Comparison of ENCODE assay signal across 9 mouse cellular contexts in the genomic region with DNA sequence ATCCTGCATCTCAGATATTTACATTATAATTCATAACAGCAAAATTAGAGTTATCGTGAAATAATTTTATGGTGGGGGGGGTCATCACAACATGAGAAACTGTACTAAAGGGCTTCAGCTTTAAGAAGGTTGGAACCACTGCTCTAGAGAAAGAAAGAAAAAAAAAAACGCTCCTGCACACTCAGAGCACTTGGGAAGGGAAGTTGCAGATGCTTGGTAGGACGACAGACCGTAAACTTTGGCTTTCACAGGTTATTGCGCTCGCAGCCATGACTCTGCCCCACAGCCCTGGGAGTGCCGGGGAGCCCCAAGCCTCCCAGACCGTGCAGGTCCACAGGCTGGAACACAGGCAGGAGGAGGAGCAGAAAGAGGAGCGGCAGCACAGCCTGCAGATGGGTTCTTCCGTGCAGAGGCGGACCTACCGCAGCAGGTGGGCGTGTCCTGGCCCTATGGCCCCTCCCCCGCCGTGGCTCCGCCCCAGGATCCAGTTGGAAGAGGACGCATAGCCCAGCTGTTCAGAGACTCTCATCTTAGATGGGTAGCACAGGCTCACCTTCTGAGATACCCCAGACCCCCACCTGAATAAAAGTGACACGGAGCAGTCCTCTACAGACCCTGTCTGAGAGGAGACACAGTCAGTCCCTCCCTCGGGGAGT. TPM values are rescaled to one million over a fixed set of nuclear protein-coding genes. Genes with fewer than 3 reads are reported as not detected.
DNase-seq lines count a peak whose midpoint lies in the region; ATAC-seq and TF ChIP-seq lines count a peak whose summit lies in the region.
"Had no signal": no experiment of that assay in that cellular context is flagged by ENCODE, and none has a peak within 500 bp of the region (broad histone marks: within the 10 kb centered on the region; RNA-seq: fewer than 3 reads in every experiment).

No protein-coding gene starts in this region.

- 11% methylated on average over 19 of the region's 19 CpGs for WGBS in heart, embryonic 12.5 days
- 6% methylated on average over 19 of the region's 19 CpGs for WGBS in kidney, embryonic 15.5 days
- 7% methylated on average over 19 of the region's 19 CpGs for WGBS in liver, embryonic 16.5 days (ENCODE audit: insufficient replicate concordance)
- 6% methylated on average over 18 of the region's 19 CpGs for WGBS in stomach, postnatal 0 days

- TF ChIP-seq EP300 in stomach, postnatal 0 days (optimal IDR thresholded peaks at IDR 0.05), result no peak

- DNase-seq in cerebellum, postnatal 36 days, result peak; percentile 7 to 21
- DNase-seq in cerebellum, adult 18-20 months, result no peak
- DNase-seq in embryo, embryonic 9.5 days (ENCODE audit: extremely low spot score), result peak; percentile 79
- peak; percentile 73 for DNase-seq in neural tube, embryonic 10.5 days (ENCODE audit: extremely low spot score, low spot score)
- peak; percentile 91 for DNase-seq in stomach, postnatal 0 days (ENCODE audit: low spot score)

- no peaks in the 10 kb centered on the region for H3K9me3 ChIP-seq in heart, embryonic 12.5 days (replicated peaks)
- no peaks in the 10 kb centered on the region for H3K9me3 ChIP-seq in kidney, embryonic 15.5 days (replicated peaks)
- H3K9me3 ChIP-seq in liver, embryonic 16.5 days (replicated peaks; ENCODE audit: control insufficient read depth, low read length), result no peaks in the 10 kb centered on the region
- no peaks in the 10 kb centered on the region for H3K9me3 ChIP-seq in stomach, postnatal 0 days (ENCODE audit: control insufficient read depth, low read length)

- peak; percentile 48 for ATAC-seq in heart, embryonic 12.5 days (ENCODE audit: insufficient number of reproducible peaks, low FRiP score)
- ATAC-seq in kidney, embryonic 15.5 days (replicated peaks; ENCODE audit: low FRiP score), result peak; percentile 74
- peak; percentile 87 for ATAC-seq in liver, embryonic 16.5 days (ENCODE audit: low read depth)
- peak; percentile 93 for ATAC-seq in stomach, postnatal 0 days (ENCODE audit: low FRiP score, low TSS enrichment)

- H3K4me3 ChIP-seq in heart, embryonic 12.5 days, result peak overlapping the region; percentile 44
- peak overlapping the region; percentile 40 for H3K4me3 ChIP-seq in kidney, embryonic 15.5 days (replicated peaks)
- peak overlapping the region; percentile 38 for H3K4me3 ChIP-seq in liver, embryonic 16.5 days (ENCODE audit: low read depth, low read length)
- H3K4me3 ChIP-seq in stomach, postnatal 0 days (ENCODE audit: low read depth, low read length), result peak overlapping the region; percentile 23

- H3K9ac ChIP-seq in heart, embryonic 12.5 days, result peak overlapping the region; percentile 25; the same call in 1 of the 2 replicates
- peak overlapping the region; percentile 16; the same call in 1 of the 2 replicates for H3K9ac ChIP-seq in kidney, embryonic 15.5 days
- H3K9ac ChIP-seq in liver, embryonic 16.5 days (ENCODE audit: low read depth, low read length), result no peak overlapping the region
- no peak overlapping the region for H3K9ac ChIP-seq in stomach, postnatal 0 days (ENCODE audit: low read length)

- no peak overlapping the region for H3K27ac ChIP-seq in heart, embryonic 12.5 days (ENCODE audit: poor library complexity, severe bottlenecking)
- 0 out of 2 replicates have a peak overlapping the region, but pooled peaks have one; percentile 43 for H3K27ac ChIP-seq in kidney, embryonic 15.5 days
- H3K27ac ChIP-seq in liver, embryonic 16.5 days (ENCODE audit: low read length), result no peak overlapping the region
- no peak overlapping the region for H3K27ac ChIP-seq in stomach, postnatal 0 days (replicated peaks)
- H3K27ac ChIP-seq: macrophage had no signal

- 0 out of 2 replicates have a peak, but pooled peaks cover 6% of the 10 kb centered on the region for H3K27me3 ChIP-seq in heart, embryonic 12.5 days (replicated peaks)
- no peaks in the 10 kb centered on the region for H3K27me3 ChIP-seq in kidney, embryonic 15.5 days
- H3K27me3 ChIP-seq in liver, embryonic 16.5 days (ENCODE audit: control insufficient read depth, insufficient read depth, low read depth, low read length), result no peaks in the 10 kb centered on the region
- no peaks in the 10 kb centered on the region for H3K27me3 ChIP-seq in stomach, postnatal 0 days (ENCODE audit: control insufficient read depth, insufficient read depth, low read length)

- no peaks in the 10 kb centered on the region for H3K36me3 ChIP-seq in heart, embryonic 12.5 days
- H3K36me3 ChIP-seq in kidney, embryonic 15.5 days, result no peaks in the 10 kb centered on the region
- H3K36me3 ChIP-seq in liver, embryonic 16.5 days (ENCODE audit: control insufficient read depth, insufficient read depth), result no peaks in the 10 kb centered on the region
- no peaks in the 10 kb centered on the region for H3K36me3 ChIP-seq in stomach, postnatal 0 days (ENCODE audit: control insufficient read depth, insufficient read depth, low read length)

- peak overlapping the region; percentile 71 for H3K4me2 ChIP-seq in heart, embryonic 12.5 days
- peak overlapping the region; percentile 63 for H3K4me2 ChIP-seq in kidney, embryonic 15.5 days
- H3K4me2 ChIP-seq in liver, embryonic 16.5 days (ENCODE audit: low read depth, low read length), result peak overlapping the region; percentile 51
- peak overlapping the region; percentile 54 for H3K4me2 ChIP-seq in stomach, postnatal 0 days (replicated peaks; ENCODE audit: low read depth)

- TF ChIP-seq CTCF in stomach, postnatal 0 days (IDR thresholded peaks at IDR 0.05; ENCODE audit: low read depth), result no peak; the same call in 1 of the 2 replicates

- peaks cover 24% of the 10 kb centered on the region for H3K4me1 ChIP-seq in heart, embryonic 12.5 days (replicated peaks)
- peaks cover 30% of the 10 kb centered on the region for H3K4me1 ChIP-seq in kidney, embryonic 15.5 days
- H3K4me1 ChIP-seq in liver, embryonic 16.5 days (ENCODE audit: control insufficient read depth, low read depth, low read length), result peaks cover 4% of the 10 kb centered on the region; the same call in 1 of the 2 replicates
- no peaks in the 10 kb centered on the region for H3K4me1 ChIP-seq in stomach, postnatal 0 days (replicated peaks; ENCODE audit: control insufficient read depth, insufficient read depth)

RNA-seq across cellular contexts. Expression of a gene that starts 2.9 kb away (rescaled TPM):
- 0.08 and 0.17 TPM in 2 replicates for polyA plus RNA-seq in heart, embryonic 12.5 days (2016; fragmentation: Nextera tagmentation; extraction: Ambion mirVana)
- polyA plus RNA-seq in kidney, embryonic 15.5 days (2015; fragmentation: Nextera tagmentation; extraction: Ambion mirVana), result 1.1 and 1.7 TPM in 2 replicates
- polyA plus RNA-seq in liver, embryonic 16.5 days (2015; fragmentation: Nextera tagmentation; extraction: Ambion mirVana), result 0.35 and 0.72 TPM in 2 replicates
- polyA plus RNA-seq in stomach, postnatal 0 days (2015; fragmentation: Nextera tagmentation; extraction: Ambion mirVana), result 0.46 and 0.59 TPM in 2 replicates

RNA-seq across cellular contexts. Expression of a gene that starts 34.4 kb away (rescaled TPM):
- polyA plus RNA-seq in heart, embryonic 12.5 days (2016; fragmentation: Nextera tagmentation; extraction: Ambion mirVana), result not detected in 2 replicates
- 0.06 and 0.09 TPM in 2 replicates for polyA plus RNA-seq in kidney, embryonic 15.5 days (2015; fragmentation: Nextera tagmentation; extraction: Ambion mirVana)
- polyA plus RNA-seq in liver, embryonic 16.5 days (2015; fragmentation: Nextera tagmentation; extraction: Ambion mirVana), result 0.34 and 0.50 TPM in 2 replicates
- polyA plus RNA-seq in stomach, postnatal 0 days (2015; fragmentation: Nextera tagmentation; extraction: Ambion mirVana), result 0.56 and 0.63 TPM in 2 replicates
- polyA plus RNA-seq: macrophage had no signal

Comparison
In these comparisons a context has a peak if more than half of its experiments do, and no peak if none do; other contexts are left out.
1. DNase-seq: peak in cerebellum, postnatal 36 days (2 of 2), embryo, embryonic 9.5 days (single experiment), neural tube, embryonic 10.5 days (single experiment) and stomach, postnatal 0 days (single experiment); none in cerebellum, adult 18-20 months (0 of 2).
2. H3K9ac ChIP-seq: peak in heart, embryonic 12.5 days (single experiment) and kidney, embryonic 15.5 days (single experiment); none in liver, embryonic 16.5 days (single experiment) and stomach, postnatal 0 days (single experiment).
3. Peak in every context shown above with its lines, with median percentiles within 50 percentile points of each other: ATAC-seq, H3K4me2 ChIP-seq and H3K4me3 ChIP-seq.